Mouse (Mus musculus) neural tube, embryonic 14.5 days (tissue): Measurements from ENCODE around the gene Tnni2. TPM values are rescaled to one million over a fixed set of nuclear protein-coding genes. Genes with fewer than 3 reads are reported as not detected.

Source experiments
- ATAC-seq: fragments of 200-750 bp; cut with Nextera tagmentation; 2 replicates; pipeline ENCODE4 v1.8.0; 2017; ENCODE audit warnings: low read depth, mild to moderate bottlenecking, moderate TSS enrichment, moderate library complexity
- H3K27ac ChIP-seq: fragments of 300-500 bp; sonication (generic); 2 replicates; pipeline ENCODE4 v1.5.1; 2014; ENCODE audit warnings: low read depth, mild to moderate bottlenecking, control low read depth, low read length, moderate library complexity, mixed read lengths
- H3K27me3 ChIP-seq: fragments of 300-500 bp; sonication (generic); 2 replicates; pipeline ENCODE4 v1.6.1; 2014; ENCODE audit warnings: low read length; ENCODE audit not compliant: control insufficient read depth, insufficient read depth
- H3K36me3 ChIP-seq: fragments of 300-500 bp; sonication (generic); 2 replicates; pipeline ENCODE4 v1.6.1; 2014; ENCODE audit warnings: low read length, mixed read lengths; ENCODE audit not compliant: control insufficient read depth, insufficient read depth
- H3K4me1 ChIP-seq: fragments of 300-500 bp; sonication (generic); 2 replicates; pipeline ENCODE4 v1.6.1; 2014; ENCODE audit warnings: low read length; ENCODE audit not compliant: control insufficient read depth, insufficient read depth
- H3K4me2 ChIP-seq: fragments of 300-500 bp; sonication (generic); 2 replicates; pipeline ENCODE4 v1.6.1; 2014; ENCODE audit warnings: mild to moderate bottlenecking, low read depth, low read length, control low read depth
- H3K4me3 ChIP-seq: fragments of 300-500 bp; sonication (generic); 2 replicates; pipeline ENCODE4 v1.5.1; 2014; ENCODE audit warnings: low read depth, low read length, control low read depth, mixed read lengths
- H3K9ac ChIP-seq: fragments of 300-500 bp; sonication (generic); replicated peaks from 2 replicates; pipeline ENCODE4 v1.6.1; 2014; ENCODE audit warnings: low read depth, mild to moderate bottlenecking, control low read depth, low read length, mixed read lengths
- H3K9me3 ChIP-seq: fragments of 300-500 bp; sonication (generic); 2 replicates; pipeline ENCODE4 v1.6.1; 2016; ENCODE audit warnings: low read length; ENCODE audit not compliant: control insufficient read depth
- WGBS: fragments of 180-500 bp; shearing (Covaris S2); extraction: QIAGEN DNeasy Blood & Tissue Kit; methylation state at CpG from one replicate; pipeline ENCODE4 v1.1.7; 2014; 5-methylcytosine and 5-hydroxymethylcytosine counted together
- polyA plus RNA-seq: library from polyadenylated mRNA; unstranded; fragments of >200 nt; fragmentation: Nextera tagmentation; extraction: Ambion mirVana; gene quantifications from 2 replicates; pipeline ENCODE4 v1.2.1, GENCODE M21; 2014

Tnni2 gene
- polyA plus RNA-seq, 1 experiment from 2014 or later = 4.3 TPM

GRCm38 (mm10) chr7:142481186-142481567, 39.6 kb downstream of the Tnni2 start:
- peak; percentile 18; the same call in 1 of the 2 replicates for ATAC-seq
- 8% methylated on average over 5 of the region's 5 CpGs for WGBS
- Histone ChIP-seq H3K9ac (peak overlapping the region; percentile 52), H3K4me1 (peaks cover 12% of the 10 kb centered on the region), H3K9me3 (no peaks in the 10 kb centered on the region), H3K27ac (peak overlapping the region; percentile 69), H3K27me3 (no peaks in the 10 kb centered on the region), H3K4me3 (peak overlapping the region; percentile 15; the same call in 1 of the 2 replicates), H3K4me2 (peak overlapping the region; percentile 46), H3K36me3 (no peaks in the 10 kb centered on the region)

GRCm38 (mm10) chr7:142481568-142482255, 40.1 kb downstream of the Tnni2 start:
- under 1% methylated on average over 22 of the region's 22 CpGs for WGBS
- Histone ChIP-seq H3K27me3 (no peaks in the 10 kb centered on the region), H3K4me2 (peak overlapping the region; percentile 46)

GRCm38 (mm10) chr7:142482256-142482609, 40.6 kb downstream of the Tnni2 start:
- no peaks in the 10 kb centered on the region for H3K36me3 ChIP-seq
- peak overlapping the region; percentile 69 for H3K27ac ChIP-seq
- H3K4me3 ChIP-seq = no peak overlapping the region
- H3K9ac ChIP-seq = peak overlapping the region; percentile 52; the same call in 1 of the 2 replicates
- H3K4me2 ChIP-seq = no peak overlapping the region
- peak; percentile 29; the same call in 1 of the 2 replicates for ATAC-seq
- H3K4me1 ChIP-seq = peaks cover 19% of the 10 kb centered on the region
- no peaks in the 10 kb centered on the region for H3K27me3 ChIP-seq
- H3K9me3 ChIP-seq = no peaks in the 10 kb centered on the region
- 18% methylated on average over 6 of the region's 6 CpGs for WGBS

More at GRCm38 (mm10) chr7:142481568-142482255, 40.1 kb downstream of the Tnni2 start:
- Histone ChIP-seq H3K36me3 (no peaks in the 10 kb centered on the region), H3K27ac (peak overlapping the region; percentile 69), H3K4me1 (peaks cover 15% of the 10 kb centered on the region), H3K4me3 (peak overlapping the region; percentile 15; the same call in 1 of the 2 replicates), H3K9me3 (no peaks in the 10 kb centered on the region), H3K9ac (peak overlapping the region; percentile 52)
- ATAC-seq = peak; percentile 47; the same call in 1 of the 2 replicates

GRCm38 (mm10) chr7:142483136-142483535, 41.5 kb downstream of the Tnni2 start:
- peaks cover 19% of the 10 kb centered on the region for H3K4me1 ChIP-seq
- H3K4me2 ChIP-seq = no peak overlapping the region
- no peaks in the 10 kb centered on the region for H3K9me3 ChIP-seq
- 60% methylated on average over 11 of the region's 11 CpGs for WGBS
- no peak overlapping the region for H3K4me3 ChIP-seq
- no peak for ATAC-seq
- H3K36me3 ChIP-seq = no peaks in the 10 kb centered on the region
- no peak overlapping the region for H3K9ac ChIP-seq
- no peak overlapping the region for H3K27ac ChIP-seq
- no peaks in the 10 kb centered on the region for H3K27me3 ChIP-seq

GRCm38 (mm10) chr7:142484780-142485179, 43.2 kb downstream of the Tnni2 start:
- no peaks in the 10 kb centered on the region for H3K27me3 ChIP-seq
- WGBS = 81% methylated on average over 12 of the region's 12 CpGs
- no peak overlapping the region for H3K27ac ChIP-seq
- no peaks in the 10 kb centered on the region for H3K36me3 ChIP-seq
- no peak overlapping the region for H3K4me3 ChIP-seq
- H3K9ac ChIP-seq = no peak overlapping the region
- ATAC-seq = no peak
- H3K4me1 ChIP-seq = peaks cover 19% of the 10 kb centered on the region
- no peaks in the 10 kb centered on the region for H3K9me3 ChIP-seq
- no peak overlapping the region for H3K4me2 ChIP-seq

- Histone ChIP-seq H3K36me3 (no peaks in the 10 kb centered on the region), H3K4me1 (peaks cover 14% of the 10 kb centered on the region), H3K9ac (no peak overlapping the region), H3K4me3 (no peak overlapping the region), H3K4me2 (no peak overlapping the region), H3K27ac (no peak overlapping the region), H3K9me3 (no peaks in the 10 kb centered on the region), H3K27me3 (no peaks in the 10 kb centered on the region)
- WGBS = 59% methylated on average over 8 of the region's 8 CpGs
- no peak for ATAC-seq
These were observed 45.1 kb downstream of the Tnni2 start for GRCm38 (mm10) chr7:142486751-142487162.

- ATAC-seq = peak; percentile 78
- H3K27me3 ChIP-seq = no peaks in the 10 kb centered on the region
- H3K4me1 ChIP-seq = peaks cover 8% of the 10 kb centered on the region
- H3K4me2 ChIP-seq = 0 out of 2 replicates have a peak overlapping the region, but pooled peaks have one; percentile 19
- no peak overlapping the region for H3K4me3 ChIP-seq
- H3K36me3 ChIP-seq = no peaks in the 10 kb centered on the region
- H3K9ac ChIP-seq = no peak overlapping the region
- no peaks in the 10 kb centered on the region for H3K9me3 ChIP-seq
- 5% methylated on average over 9 of the region's 9 CpGs for WGBS
- peak overlapping the region; percentile 31; the same call in 1 of the 2 replicates for H3K27ac ChIP-seq
These were observed 45.8 kb downstream of the Tnni2 start for GRCm38 (mm10) chr7:142487341-142487859.

GRCm38 (mm10) chr7:142488053-142488452, 46.4 kb downstream of the Tnni2 start:
- Histone ChIP-seq H3K36me3 (no peaks in the 10 kb centered on the region), H3K4me1 (peaks cover 7% of the 10 kb centered on the region), H3K27me3 (no peaks in the 10 kb centered on the region), H3K9ac (no peak overlapping the region), H3K4me2 (no peak overlapping the region), H3K4me3 (no peak overlapping the region), H3K9me3 (no peaks in the 10 kb centered on the region), H3K27ac (no peak overlapping the region)
- 80% methylated on average over 3 of the region's 3 CpGs for WGBS
- no peak for ATAC-seq

GRCm38 (mm10) chr7:142493535-142493934, 51.9 kb downstream of the Tnni2 start:
- Histone ChIP-seq H3K4me2 (no peak overlapping the region), H3K27ac (no peak overlapping the region), H3K9ac (no peak overlapping the region), H3K9me3 (no peaks in the 10 kb centered on the region), H3K4me1 (no peaks in the 10 kb centered on the region), H3K4me3 (no peak overlapping the region), H3K27me3 (no peaks in the 10 kb centered on the region), H3K36me3 (no peaks in the 10 kb centered on the region)
- no peak for ATAC-seq
- WGBS = 72% methylated on average over 8 of the region's 8 CpGs
